Mouse (Mus musculus): Measurements from ENCODE around the gene Elmod3. TPM values are rescaled to one million over a fixed set of nuclear protein-coding genes. Genes with fewer than 3 reads are reported as not detected.

Elmod3 gene
- total RNA-seq, 1 experiment: 4.3 TPM

DNA sequence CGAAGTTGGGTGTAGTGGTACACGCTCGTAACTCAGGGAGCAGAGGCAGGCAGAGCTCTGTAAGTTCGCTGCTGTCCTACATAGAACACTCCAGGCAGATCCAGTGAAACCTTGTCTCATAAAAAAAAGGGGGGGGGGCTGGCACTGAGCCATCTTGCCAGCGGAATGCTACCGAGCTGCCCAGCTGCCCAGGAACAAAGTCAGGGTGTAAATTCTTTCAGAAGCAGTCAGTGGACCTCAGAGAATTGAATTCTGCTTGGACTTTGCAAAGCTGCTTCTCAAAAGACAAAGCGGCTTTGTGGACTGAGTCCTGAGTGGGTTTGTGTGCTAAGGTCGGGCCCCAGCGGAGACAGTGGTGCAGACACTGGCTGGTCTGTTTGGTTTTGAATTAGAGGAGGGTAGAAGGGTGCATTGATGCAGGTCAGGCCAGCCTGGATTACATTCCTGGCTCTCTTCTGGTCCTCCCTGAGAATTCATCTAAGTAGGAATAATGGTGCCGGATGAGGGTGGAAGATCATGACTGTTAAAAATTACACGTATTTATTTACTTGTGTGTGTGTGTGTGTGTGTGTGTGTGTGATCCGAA lies 54.9 kb downstream of the Elmod3 start:
- no peak for TF ChIP-seq HCFC1 (IDR thresholded peaks at IDR 0.05; ENCODE audit: borderline replicate concordance, insufficient read depth, low read length)
- no peak for TF ChIP-seq ZC3H11A (IDR thresholded peaks at IDR 0.05; ENCODE audit: borderline replicate concordance, low read depth, low read length)
- TF ChIP-seq CHD2 (IDR thresholded peaks at IDR 0.05; ENCODE audit: low read depth, low read length): no peak
- TF ChIP-seq ZNF384 (IDR thresholded peaks at IDR 0.05; ENCODE audit: low read depth, low read length): no peak
- TF ChIP-seq MAFK (IDR thresholded peaks at IDR 0.05; ENCODE audit: insufficient read depth, low read depth, low read length): no peak
- DNase-seq (ENCODE audit: low read depth, low spot score): no peak
- Histone ChIP-seq H3K4me1 (ENCODE audit: control insufficient read depth in 2 of 2, insufficient read depth in 2 of 2, low read length in 2 of 2, poor library complexity in 1 of 2) (peaks cover 0 to 3% of the 10 kb centered on the region in 2 experiments; a peak in 1 of 4 replicates), H3K27ac (ENCODE audit: insufficient read depth, low read depth, low read length, poor library complexity, severe bottlenecking) (no peak overlapping the region), H3K36me3 (ENCODE audit: control insufficient read depth, insufficient read depth, low read length, poor library complexity, severe bottlenecking) (no peaks in the 10 kb centered on the region), H3K9me3 (ENCODE audit: control insufficient read depth, insufficient read depth, low read depth, low read length) (no peaks in the 10 kb centered on the region), H3K9ac (ENCODE audit: insufficient read depth, low read depth, low read length, poor library complexity, severe bottlenecking) (no peak overlapping the region), H3K4me3 (ENCODE audit: insufficient read depth in 1 of 2, low read depth in 1 of 2, low read length in 2 of 2, poor library complexity in 1 of 2, severe bottlenecking in 1 of 2) (no peak overlapping the region)
- in situ Hi-C loops (cut with MboI; ENCODE audit: low sequenced_read_pairs in 2 of 2, unreplicated experiment in 2 of 2): loop anchor here in 1 of 2 experiments (10.0 kb wide), 1 partner anchor 291 kb away; no protein-coding TSS in a partner anchor

- H3K4me3 ChIP-seq (ENCODE audit: insufficient read depth in 1 of 2, low read depth in 1 of 2, low read length in 2 of 2, poor library complexity in 1 of 2, severe bottlenecking in 1 of 2): peak overlapping the region; percentile 47 to 75
- no peaks in the 10 kb centered on the region for H3K36me3 ChIP-seq (ENCODE audit: control insufficient read depth, insufficient read depth, low read length, poor library complexity, severe bottlenecking)
- no peak for TF ChIP-seq CHD2 (IDR thresholded peaks at IDR 0.05; ENCODE audit: low read depth, low read length)
- TF ChIP-seq HCFC1 (IDR thresholded peaks at IDR 0.05; ENCODE audit: borderline replicate concordance, insufficient read depth, low read length): peak; percentile 97
- TF ChIP-seq MAFK (IDR thresholded peaks at IDR 0.05; ENCODE audit: insufficient read depth, low read depth, low read length): no peak
- H3K4me1 ChIP-seq (ENCODE audit: control insufficient read depth in 2 of 2, insufficient read depth in 2 of 2, low read length in 2 of 2, poor library complexity in 1 of 2): peaks cover 0 to 3% of the 10 kb centered on the region in 2 experiments; a peak in 1 of 4 replicates
- peak overlapping the region; percentile 36 for H3K9ac ChIP-seq (ENCODE audit: insufficient read depth, low read depth, low read length, poor library complexity, severe bottlenecking)
- no peak overlapping the region for H3K27ac ChIP-seq (ENCODE audit: insufficient read depth, low read depth, low read length, poor library complexity, severe bottlenecking)
- DNase-seq (ENCODE audit: low read depth, low spot score): peak; percentile 72
- H3K9me3 ChIP-seq (ENCODE audit: control insufficient read depth, insufficient read depth, low read depth, low read length): no peaks in the 10 kb centered on the region
- in situ Hi-C loops (cut with MboI; ENCODE audit: low sequenced_read_pairs in 2 of 2, unreplicated experiment in 2 of 2): loop anchor here (5.0 kb wide), 1 partner anchor 111 kb away; no protein-coding TSS in a partner anchor
Observed at GRCm38 (mm10) chr6:72538562-72539031, 59.6 kb downstream of the Elmod3 start.

- in situ Hi-C loops (cut with MboI; ENCODE audit: low sequenced_read_pairs in 2 of 2, unreplicated experiment in 2 of 2): loop anchor here (5.0 kb wide), 1 partner anchor 111 kb away; no protein-coding TSS in a partner anchor
- H3K27ac ChIP-seq (ENCODE audit: insufficient read depth, low read depth, low read length, poor library complexity, severe bottlenecking): no peak overlapping the region
- no peak for TF ChIP-seq ZNF384 (IDR thresholded peaks at IDR 0.05; ENCODE audit: low read depth, low read length)
- TF ChIP-seq ZC3H11A (IDR thresholded peaks at IDR 0.05; ENCODE audit: borderline replicate concordance, low read depth, low read length): no peak
- no peak for TF ChIP-seq MAFK (IDR thresholded peaks at IDR 0.05; ENCODE audit: insufficient read depth, low read depth, low read length)
- TF ChIP-seq CHD2 (IDR thresholded peaks at IDR 0.05; ENCODE audit: low read depth, low read length): no peak
- no peak for TF ChIP-seq HCFC1 (IDR thresholded peaks at IDR 0.05; ENCODE audit: borderline replicate concordance, insufficient read depth, low read length)
Observed at GRCm38 (mm10) chr6:72537998-72538500, 60.2 kb downstream of the Elmod3 start.

DNA sequence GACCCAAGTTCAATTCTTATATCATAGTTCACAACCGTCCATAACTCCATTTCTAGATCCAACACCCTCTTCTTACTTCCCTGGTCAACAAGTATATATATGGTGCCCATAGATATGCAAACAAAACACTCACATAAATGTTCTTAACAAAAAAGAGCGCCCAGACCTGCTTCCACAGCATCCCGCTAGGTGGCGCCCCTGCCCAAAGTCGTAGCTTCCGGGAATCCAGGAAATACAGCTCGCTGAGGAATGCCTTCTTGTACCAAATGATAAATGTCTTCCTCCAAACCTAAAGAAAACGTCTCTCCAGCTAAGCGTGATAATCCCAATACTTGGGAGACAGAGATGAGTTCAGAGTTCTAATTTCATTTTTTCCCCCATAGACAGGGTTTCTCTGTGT lies 63.0 kb downstream of the Elmod3 start:
- peak overlapping the region in 1 of 2 experiments; percentile 52; a peak in 2 of 4 replicates for H3K4me3 ChIP-seq (ENCODE audit: insufficient read depth in 1 of 2, low read depth in 1 of 2, low read length in 2 of 2, poor library complexity in 1 of 2, severe bottlenecking in 1 of 2)

More at GRCm38 (mm10) chr6:72537998-72538500, 60.2 kb downstream of the Elmod3 start:
- no peak for DNase-seq (ENCODE audit: low read depth, low spot score)
- Histone ChIP-seq H3K9ac (ENCODE audit: insufficient read depth, low read depth, low read length, poor library complexity, severe bottlenecking) (peak overlapping the region; percentile 36; the same call in 1 of the 2 replicates), H3K4me1 (ENCODE audit: control insufficient read depth in 2 of 2, insufficient read depth in 2 of 2, low read length in 2 of 2, poor library complexity in 1 of 2) (peaks cover 0 to 3% of the 10 kb centered on the region in 2 experiments; a peak in 1 of 4 replicates), H3K4me3 (ENCODE audit: insufficient read depth in 1 of 2, low read depth in 1 of 2, low read length in 2 of 2, poor library complexity in 1 of 2, severe bottlenecking in 1 of 2) (peak overlapping the region; percentile 47 to 75; a peak in 3 of 4 replicates), H3K36me3 (ENCODE audit: control insufficient read depth, insufficient read depth, low read length, poor library complexity, severe bottlenecking) (no peaks in the 10 kb centered on the region), H3K9me3 (ENCODE audit: control insufficient read depth, insufficient read depth, low read depth, low read length) (no peaks in the 10 kb centered on the region)

More for the DNA sequence above, 63.0 kb downstream of the Elmod3 start:
- Histone ChIP-seq H3K9me3 (ENCODE audit: control insufficient read depth, insufficient read depth, low read depth, low read length) (no peaks in the 10 kb centered on the region), H3K36me3 (ENCODE audit: control insufficient read depth, insufficient read depth, low read length, poor library complexity, severe bottlenecking) (no peaks in the 10 kb centered on the region), H3K27ac (ENCODE audit: insufficient read depth, low read depth, low read length, poor library complexity, severe bottlenecking) (no peak overlapping the region), H3K9ac (ENCODE audit: insufficient read depth, low read depth, low read length, poor library complexity, severe bottlenecking) (no peak overlapping the region), H3K4me1 (ENCODE audit: control insufficient read depth in 2 of 2, insufficient read depth in 2 of 2, low read length in 2 of 2, poor library complexity in 1 of 2) (peaks cover 0 to 3% of the 10 kb centered on the region in 2 experiments; a peak in 1 of 4 replicates)
- TF ChIP-seq CHD2 (IDR thresholded peaks at IDR 0.05; ENCODE audit: low read depth, low read length): no peak
- TF ChIP-seq ZNF384 (IDR thresholded peaks at IDR 0.05; ENCODE audit: low read depth, low read length): no peak
- no peak for TF ChIP-seq HCFC1 (IDR thresholded peaks at IDR 0.05; ENCODE audit: borderline replicate concordance, insufficient read depth, low read length)
- no peak for TF ChIP-seq MAFK (IDR thresholded peaks at IDR 0.05; ENCODE audit: insufficient read depth, low read depth, low read length)
- no peak; the same call in 1 of the 2 replicates for TF ChIP-seq ZC3H11A (IDR thresholded peaks at IDR 0.05; ENCODE audit: borderline replicate concordance, low read depth, low read length)
- peak; percentile 79 for DNase-seq (ENCODE audit: low read depth, low spot score)
- in situ Hi-C loops (cut with MboI; ENCODE audit: low sequenced_read_pairs in 2 of 2, unreplicated experiment in 2 of 2): loop anchor here (5.0 kb wide), 1 partner anchor 108 kb away; no protein-coding TSS in a partner anchor

All from ES-E14 (cell line).